Mouse (Mus musculus): ENCODE results near the gene Mier3.

DNA sequence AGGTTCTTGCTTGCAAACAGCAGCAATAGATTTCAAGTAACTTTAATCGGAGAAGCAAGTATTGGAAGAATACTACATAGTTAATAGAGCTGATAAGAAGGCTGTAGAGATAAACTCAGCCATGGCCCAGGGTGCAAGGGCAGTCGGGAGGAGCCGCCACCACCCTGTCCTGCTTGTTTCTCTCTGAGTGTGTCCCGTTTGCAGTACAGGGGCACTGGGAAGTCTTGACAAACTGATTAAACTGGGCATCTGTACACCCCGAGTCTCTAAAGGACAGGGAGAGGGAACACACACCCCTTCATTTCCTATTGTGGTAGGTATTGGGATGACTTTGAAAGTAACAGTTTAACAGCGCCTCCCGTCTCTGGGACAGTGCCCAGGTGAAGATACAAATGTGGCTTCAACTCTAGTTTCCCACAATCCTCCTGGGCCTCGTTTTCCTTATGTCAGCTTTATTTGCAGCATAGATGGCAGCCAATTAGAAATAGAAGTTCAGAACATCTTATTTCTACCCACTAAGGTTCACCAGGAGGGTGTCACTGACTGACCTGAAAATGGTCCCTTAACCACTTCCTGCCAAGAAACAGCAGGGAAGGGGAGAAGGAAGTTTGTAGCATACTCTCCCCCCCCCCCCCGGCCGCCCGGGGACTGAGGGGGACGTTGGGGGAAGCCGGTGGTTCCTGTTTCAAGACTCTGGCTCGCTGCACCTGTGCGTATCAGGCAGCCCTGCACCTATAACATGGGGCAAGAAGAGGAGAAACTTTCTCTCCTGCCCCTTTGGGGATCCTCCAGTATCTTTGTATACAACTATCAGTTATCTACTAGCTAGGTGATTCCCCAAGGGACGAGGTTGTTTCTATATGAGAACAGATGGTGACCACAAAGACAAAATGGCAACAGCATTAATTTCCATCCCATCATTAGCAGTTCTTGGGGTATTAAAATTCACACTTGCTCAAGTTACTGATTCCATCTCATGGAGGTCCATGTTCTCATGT lies 46.3 kb upstream of the Mier3 start:
- TF ChIP-seq GATA1 (IDR thresholded peaks at IDR 0.05; ENCODE audit: low read length) (no peak), TAL1 (IDR thresholded peaks at IDR 0.05; ENCODE audit: low read length) (no peak)
